Mouse (Mus musculus): Measurements from ENCODE around the gene Miga1. TPM values are rescaled to one million over a fixed set of nuclear protein-coding genes. Genes with fewer than 3 reads are reported as not detected.

Gene Miga1
- polyA plus RNA-seq, 1 experiment, result 6.7 TPM

DNA sequence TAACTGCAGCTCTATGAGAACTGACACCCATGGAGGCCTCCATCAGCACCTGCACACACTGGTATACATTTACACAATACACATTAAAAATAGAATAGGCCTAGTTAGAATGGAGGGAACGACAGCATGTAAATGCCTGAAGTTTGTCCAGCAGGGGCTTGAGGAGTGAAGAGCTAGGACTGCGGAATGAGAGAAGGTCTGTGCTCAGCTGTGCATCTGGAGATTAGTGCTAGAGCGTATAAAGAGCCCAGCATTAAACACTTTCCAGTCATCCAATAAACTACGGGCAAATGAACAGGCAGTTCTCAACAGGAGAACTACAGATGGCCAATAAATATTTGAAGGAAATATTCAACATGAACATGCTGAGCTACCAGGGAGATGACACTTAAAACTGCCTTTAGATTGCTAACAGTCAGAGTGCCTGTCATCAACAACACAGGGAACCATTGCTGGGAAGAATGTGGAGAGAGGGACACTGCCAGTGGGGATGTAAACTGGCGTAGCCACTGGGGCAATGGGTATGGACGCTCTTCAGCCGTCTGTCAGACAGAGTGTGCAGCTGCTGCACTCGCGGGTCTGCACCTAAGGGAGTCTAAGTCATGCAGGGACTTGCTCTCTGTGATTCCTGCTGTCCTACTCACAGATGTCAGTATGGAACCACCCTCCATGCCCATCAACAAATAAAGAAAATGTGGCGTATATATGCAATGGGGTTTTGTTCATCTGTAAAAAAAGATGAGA lies 13.4 kb upstream of the Miga1 start:
- 66% methylated on average over 10 of the region's 10 CpGs for WGBS
- H3K4me1 ChIP-seq (ENCODE audit: control insufficient read depth, insufficient read depth, insufficient read length, low read length), result peaks cover 20% of the 10 kb centered on the region
- H3K27ac ChIP-seq (ENCODE audit: insufficient read depth, low read depth, low read length), result no peak overlapping the region

DNA sequence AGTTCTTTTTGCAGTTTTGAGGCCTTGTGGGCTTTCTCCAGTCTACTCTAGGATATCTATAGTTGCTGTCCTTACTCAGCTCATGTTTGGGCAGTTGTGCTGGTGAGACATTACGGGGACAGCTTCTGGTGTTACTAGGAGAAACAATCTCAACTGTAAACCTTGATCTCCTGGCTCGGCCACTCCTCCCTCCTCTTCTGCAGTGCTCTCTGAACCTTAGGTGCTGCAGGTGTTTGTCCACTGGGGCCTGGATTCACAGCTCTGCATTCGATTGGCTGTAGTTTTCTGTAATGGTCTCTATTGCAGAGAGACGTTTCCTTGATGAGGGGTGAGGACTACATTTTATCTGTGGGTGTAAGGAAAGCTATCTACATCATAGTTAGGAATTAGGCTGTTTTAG lies 12.1 kb upstream of the Miga1 start:
- Histone ChIP-seq H3K4me3 (ENCODE audit: low read depth, low read length) (no peak overlapping the region), H3K27ac (ENCODE audit: insufficient read depth, low read depth, low read length) (peak overlapping the region; percentile 48; the same call in 1 of the 2 replicates)
- 32% methylated on average over 4 of the region's 4 CpGs for WGBS

More for the DNA sequence above, 13.4 kb upstream of the Miga1 start:
- Histone ChIP-seq H3K36me3 (ENCODE audit: control insufficient read depth, insufficient read depth, low read length) (peaks cover 2% of the 10 kb centered on the region; the same call in 1 of the 2 replicates), H3K4me3 (ENCODE audit: low read depth, low read length) (no peak overlapping the region), H3K27me3 (ENCODE audit: control insufficient read depth, insufficient read depth, low read length) (no peaks in the 10 kb centered on the region)
- no peak for TF ChIP-seq CTCF (IDR thresholded peaks at IDR 0.05; ENCODE audit: extremely low read depth, insufficient read length, insufficient replicate concordance, low read depth, low read length)
- TF ChIP-seq POLR2A (IDR thresholded peaks at IDR 0.05; ENCODE audit: low read depth, low read length), result no peak

DNA sequence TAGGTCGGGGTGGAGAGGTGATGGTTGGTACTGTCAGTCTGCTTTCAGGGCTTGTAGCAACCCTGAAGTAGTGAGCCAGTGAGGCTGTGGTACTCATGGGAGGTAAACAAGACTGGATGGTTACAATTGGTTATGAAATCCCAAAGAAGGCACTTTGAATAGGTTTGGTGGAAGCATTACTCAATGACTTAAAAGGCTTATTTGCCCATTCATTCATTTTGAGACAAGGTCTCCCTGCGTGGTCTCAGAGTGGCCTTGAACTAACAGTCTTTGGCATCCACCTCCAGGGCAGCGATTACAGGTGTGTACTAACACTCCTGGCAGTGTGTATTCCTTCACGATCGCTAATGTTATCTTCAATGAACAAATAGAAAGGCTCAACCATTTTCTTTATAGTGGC lies 10.8 kb upstream of the Miga1 start:
- WGBS, result 27% methylated on average over 5 of the region's 5 CpGs
- peaks cover 24% of the 10 kb centered on the region for H3K4me1 ChIP-seq (ENCODE audit: control insufficient read depth, insufficient read depth, insufficient read length, low read length)
- peak overlapping the region; percentile 6; the same call in 1 of the 2 replicates for H3K27ac ChIP-seq (ENCODE audit: insufficient read depth, low read depth, low read length)
- no peak overlapping the region for H3K4me3 ChIP-seq (ENCODE audit: low read depth, low read length)
- no peaks in the 10 kb centered on the region; the same call in 1 of the 2 replicates for H3K36me3 ChIP-seq (ENCODE audit: control insufficient read depth, insufficient read depth, low read length)
- TF ChIP-seq CTCF (IDR thresholded peaks at IDR 0.05; ENCODE audit: extremely low read depth, insufficient read length, insufficient replicate concordance, low read depth, low read length), result no peak
- TF ChIP-seq POLR2A (IDR thresholded peaks at IDR 0.05; ENCODE audit: low read depth, low read length), result no peak
- H3K27me3 ChIP-seq (ENCODE audit: control insufficient read depth, insufficient read depth, low read length), result no peaks in the 10 kb centered on the region

More for the DNA sequence above, 12.1 kb upstream of the Miga1 start:
- H3K27me3 ChIP-seq (ENCODE audit: control insufficient read depth, insufficient read depth, low read length), result no peaks in the 10 kb centered on the region
- H3K36me3 ChIP-seq (ENCODE audit: control insufficient read depth, insufficient read depth, low read length), result no peaks in the 10 kb centered on the region; the same call in 1 of the 2 replicates
- TF ChIP-seq CTCF (IDR thresholded peaks at IDR 0.05; ENCODE audit: extremely low read depth, insufficient read length, insufficient replicate concordance, low read depth, low read length) (no peak), POLR2A (IDR thresholded peaks at IDR 0.05; ENCODE audit: low read depth, low read length) (no peak)
- peaks cover 24% of the 10 kb centered on the region for H3K4me1 ChIP-seq (ENCODE audit: control insufficient read depth, insufficient read depth, insufficient read length, low read length)

DNA sequence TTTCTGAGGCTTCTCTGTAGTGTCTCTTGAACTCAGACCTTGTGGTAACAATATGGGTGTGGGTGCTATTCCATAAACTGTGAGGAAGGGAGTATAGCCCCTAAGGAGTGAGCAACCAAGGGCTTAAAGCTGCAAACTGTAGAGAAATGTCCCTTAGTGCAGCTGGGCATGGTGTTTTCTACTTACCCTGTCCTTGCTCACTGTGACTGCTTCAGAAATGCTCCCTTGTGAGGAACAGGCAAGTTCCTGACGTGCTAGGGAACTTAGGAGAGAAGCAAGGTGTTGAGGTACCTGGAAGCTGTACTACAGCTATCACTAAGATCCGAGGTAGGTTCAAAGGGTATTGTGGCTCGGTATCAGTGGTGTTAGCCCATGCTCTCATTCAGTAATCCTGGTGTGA lies 10.2 kb upstream of the Miga1 start:
- Histone ChIP-seq H3K36me3 (ENCODE audit: control insufficient read depth, insufficient read depth, low read length) (no peaks in the 10 kb centered on the region; the same call in 1 of the 2 replicates), H3K27me3 (ENCODE audit: control insufficient read depth, insufficient read depth, low read length) (no peaks in the 10 kb centered on the region), H3K4me3 (ENCODE audit: low read depth, low read length) (no peak overlapping the region), H3K27ac (ENCODE audit: insufficient read depth, low read depth, low read length) (peak overlapping the region; percentile 62), H3K4me1 (ENCODE audit: control insufficient read depth, insufficient read depth, insufficient read length, low read length) (peaks cover 24% of the 10 kb centered on the region)
- TF ChIP-seq POLR2A (IDR thresholded peaks at IDR 0.05; ENCODE audit: low read depth, low read length), result no peak
- WGBS, result 32% methylated on average over 3 of the region's 3 CpGs

DNA sequence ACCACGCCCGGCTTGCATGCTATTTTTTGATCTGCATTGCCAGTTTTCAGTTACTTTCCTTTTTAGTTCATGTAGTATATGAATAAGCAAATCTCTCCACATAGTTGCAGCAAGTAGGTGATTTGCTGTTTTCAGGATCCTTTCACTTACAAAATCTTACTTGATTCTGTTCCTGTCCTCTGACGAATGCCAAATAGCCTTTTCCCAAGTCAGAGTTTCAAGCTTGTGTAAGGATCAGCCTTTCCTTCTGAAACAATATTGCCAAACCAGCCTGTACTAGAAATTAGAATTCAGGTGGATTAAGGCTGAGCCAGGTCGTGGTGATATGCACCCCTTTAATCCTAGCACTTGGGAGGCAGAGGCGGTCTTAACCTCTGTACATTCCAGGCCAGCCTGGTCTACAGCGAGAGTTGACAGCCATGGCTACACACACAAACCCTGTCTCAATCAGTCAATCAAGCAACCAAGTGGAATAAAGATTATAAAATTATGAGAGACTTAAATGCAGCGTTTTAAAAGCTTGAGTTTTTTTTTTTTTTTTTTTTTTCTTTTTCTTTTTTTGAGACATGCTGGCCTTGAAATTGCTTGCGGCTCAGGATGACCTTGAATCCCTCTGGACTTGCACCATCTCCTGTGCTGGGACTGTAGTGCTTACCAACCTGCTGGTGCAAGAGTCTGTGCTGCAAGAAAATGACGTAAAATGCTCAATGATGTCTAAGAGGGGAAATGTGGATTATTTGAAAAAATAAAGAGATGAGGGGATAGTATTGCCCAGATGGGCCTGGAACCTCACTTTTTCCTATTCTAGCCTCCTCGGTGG lies 8.0 kb upstream of the Miga1 start:
- TF ChIP-seq CTCF (IDR thresholded peaks at IDR 0.05; ENCODE audit: extremely low read depth, insufficient read length, insufficient replicate concordance, low read depth, low read length), result no peak
- TF ChIP-seq POLR2A (IDR thresholded peaks at IDR 0.05; ENCODE audit: low read depth, low read length), result no peak
- H3K4me1 ChIP-seq (ENCODE audit: control insufficient read depth, insufficient read depth, insufficient read length, low read length), result peaks cover 22% of the 10 kb centered on the region
- 79% methylated on average over 10 of the region's 10 CpGs for WGBS

DNA sequence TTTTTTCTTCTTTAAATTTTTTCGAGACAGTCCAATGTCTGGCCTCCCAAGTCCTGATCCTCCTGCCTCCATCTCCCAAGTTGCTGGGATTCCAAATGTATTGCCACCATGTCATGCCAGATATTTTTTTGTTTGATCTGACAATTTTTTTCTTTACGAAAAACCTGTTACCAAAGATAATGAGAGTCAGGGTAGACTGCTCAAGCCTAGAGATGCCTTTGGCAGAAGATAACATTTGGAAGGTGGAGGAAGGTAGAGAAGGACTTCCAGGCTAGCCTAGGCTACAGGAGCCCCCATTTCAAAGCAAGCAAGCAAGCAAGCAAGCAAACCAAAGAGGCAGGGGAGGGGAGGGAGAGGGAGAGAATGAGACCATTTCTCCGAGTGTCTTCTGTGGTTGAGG lies 7.0 kb upstream of the Miga1 start:
- WGBS, result 30% methylated on average over 3 of the region's 3 CpGs
- H3K27me3 ChIP-seq (ENCODE audit: control insufficient read depth, insufficient read depth, low read length), result no peaks in the 10 kb centered on the region
- H3K4me1 ChIP-seq (ENCODE audit: control insufficient read depth, insufficient read depth, insufficient read length, low read length), result peaks cover 18% of the 10 kb centered on the region
- TF ChIP-seq CTCF (IDR thresholded peaks at IDR 0.05; ENCODE audit: extremely low read depth, insufficient read length, insufficient replicate concordance, low read depth, low read length) (no peak), POLR2A (IDR thresholded peaks at IDR 0.05; ENCODE audit: low read depth, low read length) (no peak)
- peak overlapping the region; percentile 84 for H3K4me3 ChIP-seq (ENCODE audit: low read depth, low read length)
- no peak overlapping the region for H3K27ac ChIP-seq (ENCODE audit: insufficient read depth, low read depth, low read length)
- no peaks in the 10 kb centered on the region; the same call in 1 of the 2 replicates for H3K36me3 ChIP-seq (ENCODE audit: control insufficient read depth, insufficient read depth, low read length)

More for the DNA sequence above, 8.0 kb upstream of the Miga1 start:
- no peaks in the 10 kb centered on the region for H3K27me3 ChIP-seq (ENCODE audit: control insufficient read depth, insufficient read depth, low read length)
- H3K27ac ChIP-seq (ENCODE audit: insufficient read depth, low read depth, low read length), result no peak overlapping the region
- H3K4me3 ChIP-seq (ENCODE audit: low read depth, low read length), result no peak overlapping the region
- no peaks in the 10 kb centered on the region; the same call in 1 of the 2 replicates for H3K36me3 ChIP-seq (ENCODE audit: control insufficient read depth, insufficient read depth, low read length)

DNA sequence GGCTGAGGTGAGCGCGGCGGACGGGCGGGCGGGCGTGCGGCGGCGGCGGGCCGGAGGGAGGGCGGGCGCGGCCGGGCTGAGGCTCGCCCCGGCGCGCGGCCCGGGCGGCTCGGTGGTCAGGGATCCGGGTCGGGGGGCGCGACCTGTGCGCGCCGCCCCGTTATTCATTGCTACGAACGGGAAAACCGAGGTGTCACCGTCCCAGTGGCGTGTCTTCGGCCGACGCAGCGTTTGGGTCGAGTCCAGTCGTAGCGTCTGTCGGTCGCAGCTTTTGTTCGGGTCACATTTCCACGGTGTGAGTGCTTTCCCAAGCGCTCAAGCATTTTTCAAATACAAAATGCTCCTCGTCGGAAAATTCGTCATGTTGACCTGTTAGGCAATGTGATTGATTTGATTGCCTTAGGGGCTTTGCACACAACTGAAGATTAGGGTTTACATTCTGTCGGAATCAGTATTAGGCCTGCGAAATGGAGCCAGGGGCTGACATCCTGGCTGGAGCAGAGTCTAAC lies 6.5 kb upstream of the Miga1 start:
- Histone ChIP-seq H3K27me3 (ENCODE audit: control insufficient read depth, insufficient read depth, low read length) (no peaks in the 10 kb centered on the region), H3K27ac (ENCODE audit: insufficient read depth, low read depth, low read length) (peak overlapping the region; percentile 52), H3K4me1 (ENCODE audit: control insufficient read depth, insufficient read depth, insufficient read length, low read length) (peaks cover 16% of the 10 kb centered on the region), H3K4me3 (ENCODE audit: low read depth, low read length) (peak overlapping the region; percentile 84), H3K36me3 (ENCODE audit: control insufficient read depth, insufficient read depth, low read length) (no peaks in the 10 kb centered on the region; the same call in 1 of the 2 replicates)
- no peak for TF ChIP-seq CTCF (IDR thresholded peaks at IDR 0.05; ENCODE audit: extremely low read depth, insufficient read length, insufficient replicate concordance, low read depth, low read length)
- TF ChIP-seq POLR2A (IDR thresholded peaks at IDR 0.05; ENCODE audit: low read depth, low read length), result no peak
- WGBS, result 1% methylated on average over 45 of the region's 54 CpGs
